Mouse (Mus musculus): ENCODE data around the gene Emilin2. TPM values are rescaled to one million over a fixed set of nuclear protein-coding genes. Genes with fewer than 3 reads are reported as not detected.

Gene Emilin2
- polyA plus RNA-seq, 1 experiment = 2.6 TPM

DNA sequence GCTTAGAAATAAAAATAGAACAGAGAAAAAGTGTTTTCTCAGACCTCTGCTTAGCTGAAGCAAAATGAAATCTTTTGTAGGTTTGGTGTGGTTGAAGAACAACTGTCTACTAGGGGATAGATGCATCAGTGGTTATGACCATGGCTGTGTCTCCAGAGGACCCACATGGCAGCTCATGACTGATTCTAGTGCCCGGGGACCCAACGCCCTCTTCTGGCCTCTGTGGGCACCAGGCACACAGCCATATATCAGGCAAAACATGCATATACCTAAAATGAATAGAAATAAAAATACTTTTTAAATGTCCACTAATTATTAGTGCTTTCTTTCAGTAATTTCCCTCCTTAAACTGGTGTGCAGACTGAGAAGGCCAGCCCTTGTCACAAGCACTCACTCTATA is 79.8 kb downstream of the Emilin2 start:
- Histone ChIP-seq H3K9me3 (replicated peaks; ENCODE audit: control insufficient read depth, insufficient read depth, low read length, poor library complexity, severe bottlenecking) (no peaks in the 10 kb centered on the region), H3K4me1 (ENCODE audit: control insufficient read depth, insufficient read depth, low read length) (no peaks in the 10 kb centered on the region), H3K27ac (ENCODE audit: insufficient read depth, low read length) (no peak overlapping the region), H3K4me3 (ENCODE audit: low read depth, low read length) (no peak overlapping the region), H3K27me3 (ENCODE audit: control insufficient read depth, insufficient read depth, low read length, poor library complexity, severe bottlenecking) (no peaks in the 10 kb centered on the region), H3K36me3 (ENCODE audit: control insufficient read depth, insufficient read depth, low read length, poor library complexity, severe bottlenecking) (no peaks in the 10 kb centered on the region), H3K9ac (ENCODE audit: low read depth, poor library complexity, severe bottlenecking) (no peak overlapping the region)
- TF ChIP-seq CTCF (IDR thresholded peaks at IDR 0.05; ENCODE audit: low read depth, low read length) (no peak), EP300 (IDR thresholded peaks at IDR 0.05; ENCODE audit: insufficient read depth, low read depth, low read length) (no peak), POLR2A (IDR thresholded peaks at IDR 0.05; ENCODE audit: insufficient read depth, low read length) (no peak)

DNA sequence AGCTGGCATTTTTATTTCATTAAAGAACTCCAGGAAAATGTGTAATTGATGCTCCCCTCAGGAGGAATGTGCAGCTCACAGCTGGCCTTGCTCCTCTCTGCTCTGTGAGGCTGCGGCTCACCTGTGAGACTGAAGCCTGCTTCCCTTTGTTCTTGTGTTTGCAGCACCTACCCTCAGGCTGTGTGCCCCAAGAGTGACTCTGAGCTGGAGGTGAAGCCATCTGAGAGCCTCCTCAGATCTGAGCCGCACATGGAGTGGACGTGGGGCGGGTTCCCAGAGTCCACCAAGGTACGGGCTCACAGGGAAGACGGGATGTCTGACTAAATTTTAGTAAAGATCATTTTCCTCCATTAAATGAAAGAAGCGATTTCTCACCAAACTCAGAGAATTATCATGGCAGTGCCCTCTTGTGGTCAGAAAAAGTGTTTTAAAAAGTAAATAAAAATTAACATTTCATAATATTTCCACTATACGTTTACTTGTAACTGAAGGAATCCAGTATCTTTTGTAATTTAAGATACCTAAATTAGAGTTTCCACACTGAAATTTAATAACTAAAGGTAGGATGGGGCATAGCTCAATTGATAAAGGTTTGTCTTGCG is 81.6 kb downstream of the Emilin2 start:
- Histone ChIP-seq H3K36me3 (ENCODE audit: control insufficient read depth, insufficient read depth, low read length, poor library complexity, severe bottlenecking) (no peaks in the 10 kb centered on the region), H3K27ac (ENCODE audit: insufficient read depth, low read length) (no peak overlapping the region)

DNA sequence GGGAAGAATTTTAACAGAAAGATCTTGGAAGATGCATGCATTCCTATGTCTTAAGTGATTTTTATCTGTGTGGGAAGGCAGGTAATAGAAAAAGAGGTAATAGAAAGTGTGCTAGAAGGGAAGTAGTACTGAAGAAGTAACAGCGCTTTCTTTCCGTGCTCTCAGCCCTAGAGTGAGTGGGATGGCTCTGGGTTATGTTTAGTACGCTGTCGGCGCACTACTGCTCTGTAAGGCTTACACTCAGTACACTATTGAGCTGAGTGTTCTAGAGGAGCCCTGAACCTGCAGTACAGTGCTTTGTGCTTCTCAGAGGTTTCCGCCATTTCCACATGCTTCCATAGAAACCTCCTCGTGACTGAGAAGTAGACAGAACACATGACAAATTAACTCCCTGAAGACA is 83.1 kb downstream of the Emilin2 start:
- Histone ChIP-seq H3K27me3 (ENCODE audit: control insufficient read depth, insufficient read depth, low read length, poor library complexity, severe bottlenecking) (no peaks in the 10 kb centered on the region), H3K9me3 (replicated peaks; ENCODE audit: control insufficient read depth, insufficient read depth, low read length, poor library complexity, severe bottlenecking) (no peaks in the 10 kb centered on the region), H3K36me3 (ENCODE audit: control insufficient read depth, insufficient read depth, low read length, poor library complexity, severe bottlenecking) (no peaks in the 10 kb centered on the region), H3K27ac (ENCODE audit: insufficient read depth, low read length) (no peak overlapping the region), H3K4me3 (ENCODE audit: low read depth, low read length) (no peak overlapping the region), H3K9ac (ENCODE audit: low read depth, poor library complexity, severe bottlenecking) (no peak overlapping the region), H3K4me1 (ENCODE audit: control insufficient read depth, insufficient read depth, low read length) (no peaks in the 10 kb centered on the region)
- TF ChIP-seq CTCF (IDR thresholded peaks at IDR 0.05; ENCODE audit: low read depth, low read length) (no peak), POLR2A (IDR thresholded peaks at IDR 0.05; ENCODE audit: insufficient read depth, low read length) (no peak), EP300 (IDR thresholded peaks at IDR 0.05; ENCODE audit: insufficient read depth, low read depth, low read length) (no peak)

More for the DNA sequence above, 81.6 kb downstream of the Emilin2 start:
- no peaks in the 10 kb centered on the region for H3K9me3 ChIP-seq (replicated peaks; ENCODE audit: control insufficient read depth, insufficient read depth, low read length, poor library complexity, severe bottlenecking)
- H3K9ac ChIP-seq (ENCODE audit: low read depth, poor library complexity, severe bottlenecking) = no peak overlapping the region
- no peak for TF ChIP-seq EP300 (IDR thresholded peaks at IDR 0.05; ENCODE audit: insufficient read depth, low read depth, low read length)
- TF ChIP-seq POLR2A (IDR thresholded peaks at IDR 0.05; ENCODE audit: insufficient read depth, low read length) = no peak
- no peak for TF ChIP-seq CTCF (IDR thresholded peaks at IDR 0.05; ENCODE audit: low read depth, low read length)
- H3K4me3 ChIP-seq (ENCODE audit: low read depth, low read length) = no peak overlapping the region
- no peaks in the 10 kb centered on the region for H3K4me1 ChIP-seq (ENCODE audit: control insufficient read depth, insufficient read depth, low read length)
- H3K27me3 ChIP-seq (ENCODE audit: control insufficient read depth, insufficient read depth, low read length, poor library complexity, severe bottlenecking) = no peaks in the 10 kb centered on the region

DNA sequence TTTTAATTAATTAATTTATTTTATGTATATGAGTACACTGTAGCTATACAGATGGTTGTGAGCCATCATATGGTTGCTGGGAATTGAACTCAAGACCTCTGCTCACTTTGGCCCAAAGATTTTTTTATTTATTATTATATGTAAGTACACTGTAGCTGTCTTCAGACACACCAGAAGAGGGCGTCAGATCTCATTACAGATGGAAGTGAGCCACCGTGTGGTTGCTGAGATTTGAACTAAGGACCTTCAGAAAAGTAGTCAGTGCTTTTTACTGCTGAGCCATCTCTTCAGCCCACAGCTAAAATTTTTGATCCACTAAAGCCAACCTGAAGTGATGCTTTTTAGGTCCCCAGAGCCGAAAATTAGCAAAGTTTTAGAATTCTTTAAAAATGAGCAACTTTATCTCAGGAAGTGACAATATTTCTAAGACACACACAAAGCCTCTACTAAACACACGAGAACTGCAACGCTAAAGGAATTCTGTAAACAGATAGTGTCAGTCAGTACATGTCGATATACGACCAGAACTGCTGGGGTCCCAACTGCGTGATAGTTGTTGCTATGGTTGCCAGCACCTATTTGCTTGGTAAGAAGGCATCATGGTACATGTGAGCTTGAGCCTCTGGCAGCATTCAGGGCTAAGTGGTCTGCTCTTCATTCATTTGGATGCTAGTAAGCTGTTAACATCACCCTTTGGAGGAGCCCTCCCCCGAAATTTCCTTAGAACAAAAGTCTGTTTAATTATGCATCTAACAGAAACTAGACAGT is 84.5 kb downstream of the Emilin2 start:
- no peaks in the 10 kb centered on the region for H3K36me3 ChIP-seq (ENCODE audit: control insufficient read depth, insufficient read depth, low read length, poor library complexity, severe bottlenecking)
- TF ChIP-seq CTCF (IDR thresholded peaks at IDR 0.05; ENCODE audit: low read depth, low read length) = no peak
- TF ChIP-seq EP300 (IDR thresholded peaks at IDR 0.05; ENCODE audit: insufficient read depth, low read depth, low read length) = no peak
- no peak for TF ChIP-seq POLR2A (IDR thresholded peaks at IDR 0.05; ENCODE audit: insufficient read depth, low read length)
- no peak overlapping the region for H3K27ac ChIP-seq (ENCODE audit: insufficient read depth, low read length)
- H3K4me3 ChIP-seq (ENCODE audit: low read depth, low read length) = no peak overlapping the region
- no peaks in the 10 kb centered on the region for H3K9me3 ChIP-seq (replicated peaks; ENCODE audit: control insufficient read depth, insufficient read depth, low read length, poor library complexity, severe bottlenecking)
- H3K9ac ChIP-seq (ENCODE audit: low read depth, poor library complexity, severe bottlenecking) = no peak overlapping the region
- no peaks in the 10 kb centered on the region for H3K27me3 ChIP-seq (ENCODE audit: control insufficient read depth, insufficient read depth, low read length, poor library complexity, severe bottlenecking)
- no peaks in the 10 kb centered on the region for H3K4me1 ChIP-seq (ENCODE audit: control insufficient read depth, insufficient read depth, low read length)

GRCm38 (mm10) chr17:71225091-71225490 is 86.7 kb downstream of the Emilin2 start:
- H3K9ac ChIP-seq (ENCODE audit: low read depth, poor library complexity, severe bottlenecking) = no peak overlapping the region
- H3K4me1 ChIP-seq (ENCODE audit: control insufficient read depth, insufficient read depth, low read length) = no peaks in the 10 kb centered on the region
- H3K4me3 ChIP-seq (ENCODE audit: low read depth, low read length) = no peak overlapping the region
- H3K9me3 ChIP-seq (replicated peaks; ENCODE audit: control insufficient read depth, insufficient read depth, low read length, poor library complexity, severe bottlenecking) = no peaks in the 10 kb centered on the region
- H3K27ac ChIP-seq (ENCODE audit: insufficient read depth, low read length) = no peak overlapping the region
- TF ChIP-seq CTCF (IDR thresholded peaks at IDR 0.05; ENCODE audit: low read depth, low read length) = peak; percentile 87
- no peak for TF ChIP-seq POLR2A (IDR thresholded peaks at IDR 0.05; ENCODE audit: insufficient read depth, low read length)
- no peaks in the 10 kb centered on the region for H3K36me3 ChIP-seq (ENCODE audit: control insufficient read depth, insufficient read depth, low read length, poor library complexity, severe bottlenecking)
- no peaks in the 10 kb centered on the region for H3K27me3 ChIP-seq (ENCODE audit: control insufficient read depth, insufficient read depth, low read length, poor library complexity, severe bottlenecking)

DNA sequence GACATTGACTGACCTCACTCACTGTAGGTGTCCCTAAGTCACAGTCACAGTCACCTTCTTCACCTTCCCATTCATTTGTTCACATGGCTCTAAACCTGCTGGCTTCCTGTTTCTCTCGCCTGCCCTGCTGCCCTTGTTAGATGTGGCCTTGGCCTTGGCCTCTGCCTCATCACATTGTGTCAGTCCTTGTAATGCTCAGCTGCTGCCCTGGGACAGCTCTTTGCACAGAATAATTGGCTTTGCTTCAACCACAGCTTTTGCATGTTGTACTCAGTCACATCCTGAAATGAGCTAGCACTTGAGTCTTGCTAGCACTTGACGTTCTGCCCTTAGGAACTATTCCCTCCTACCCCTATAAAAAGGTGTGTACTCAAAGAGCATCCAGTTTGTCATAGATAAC is 87.3 kb downstream of the Emilin2 start:
- no peaks in the 10 kb centered on the region for H3K27me3 ChIP-seq (ENCODE audit: control insufficient read depth, insufficient read depth, low read length, poor library complexity, severe bottlenecking)
- TF ChIP-seq EP300 (IDR thresholded peaks at IDR 0.05; ENCODE audit: insufficient read depth, low read depth, low read length) = no peak
- no peak for TF ChIP-seq CTCF (IDR thresholded peaks at IDR 0.05; ENCODE audit: low read depth, low read length)
- H3K9me3 ChIP-seq (replicated peaks; ENCODE audit: control insufficient read depth, insufficient read depth, low read length, poor library complexity, severe bottlenecking) = no peaks in the 10 kb centered on the region

More for the DNA sequence above, 87.3 kb downstream of the Emilin2 start:
- no peaks in the 10 kb centered on the region for H3K36me3 ChIP-seq (ENCODE audit: control insufficient read depth, insufficient read depth, low read length, poor library complexity, severe bottlenecking)
- no peak overlapping the region for H3K4me3 ChIP-seq (ENCODE audit: low read depth, low read length)
- no peak overlapping the region for H3K9ac ChIP-seq (ENCODE audit: low read depth, poor library complexity, severe bottlenecking)
- H3K4me1 ChIP-seq (ENCODE audit: control insufficient read depth, insufficient read depth, low read length) = no peaks in the 10 kb centered on the region
- no peak overlapping the region for H3K27ac ChIP-seq (ENCODE audit: insufficient read depth, low read length)
